Mouse (Mus musculus) heart, postnatal 0 days (tissue): Measurements from ENCODE around the gene Prl8a2. TPM values are rescaled to one million over a fixed set of nuclear protein-coding genes. Genes with fewer than 3 reads are reported as not detected.

ENCODE experiments used
- ATAC-seq: fragments of 200-750 bp; cut with Nextera tagmentation; 2 replicates; pipeline ENCODE4 v1.8.0; 2017; ENCODE audit warnings: low read depth, moderate number of reproducible peaks, moderate library complexity; ENCODE audit not compliant: insufficient read depth
- DNase-seq: peaks from one replicate; pipeline ENCODE4 v3.0.0-alpha.2; 2016; ENCODE audit warnings: low spot score
- H3K27ac ChIP-seq: fragments of 300-500 bp; sonication (generic); 2 replicates; pipeline ENCODE4 v1.5.1; 2014; ENCODE audit warnings: low read depth, mild to moderate bottlenecking
- H3K27me3 ChIP-seq: fragments of 300-500 bp; sonication (generic); 2 replicates; pipeline ENCODE4 v1.6.1; 2014; ENCODE audit warnings: low read length, mixed read lengths; ENCODE audit not compliant: control insufficient read depth, insufficient read depth
- H3K36me3 ChIP-seq: fragments of 300-500 bp; sonication (generic); replicated peaks from 2 replicates; pipeline ENCODE4 v1.6.1; 2014; ENCODE audit warnings: low read length, mixed read lengths; ENCODE audit not compliant: control insufficient read depth, insufficient read depth
- H3K4me1 ChIP-seq: fragments of 300-500 bp; sonication (generic); 2 replicates; pipeline ENCODE4 v1.6.1; 2014; ENCODE audit warnings: antibody characterized with exemption; ENCODE audit not compliant: control insufficient read depth, insufficient read depth
- H3K4me2 ChIP-seq: fragments of 300-500 bp; sonication (generic); 2 replicates; pipeline ENCODE4 v1.6.1; 2014; ENCODE audit warnings: low read depth, mild to moderate bottlenecking, low read length, moderate library complexity
- H3K4me3 ChIP-seq: fragments of 300-500 bp; sonication (generic); 2 replicates; pipeline ENCODE4 v1.5.1; 2014; ENCODE audit warnings: low read depth, low read length
- H3K9ac ChIP-seq: fragments of 300-500 bp; sonication (generic); replicated peaks from 2 replicates; pipeline ENCODE4 v1.6.1; 2014; ENCODE audit warnings: low read depth, low read length, mixed read lengths
- H3K9me3 ChIP-seq: fragments of 300-500 bp; sonication (generic); replicated peaks from 2 replicates; pipeline ENCODE4 v1.6.1; 2016; ENCODE audit warnings: low read length; ENCODE audit not compliant: control insufficient read depth
- CTCF ChIP-seq: IDR thresholded peaks from 2 replicates; pipeline ENCODE4 v1.5.1; 2016; ENCODE audit warnings: antibody characterized with exemption, control low read depth, low read depth
- EP300 ChIP-seq: IDR thresholded peaks from 2 replicates; pipeline ENCODE4 v1.6.1; 2016; ENCODE audit warnings: antibody characterized with exemption, low read depth
- WGBS: fragments of 180-500 bp; shearing (Covaris S2); extraction: QIAGEN DNeasy Blood & Tissue Kit; methylation state at CpG from one replicate; pipeline ENCODE4 v1.1.7; 2014; 5-methylcytosine and 5-hydroxymethylcytosine counted together
- polyA plus RNA-seq: library from polyadenylated mRNA; unstranded; fragments of >200 nt; fragmentation: Nextera tagmentation; extraction: Ambion mirVana; gene quantifications from 2 replicates; pipeline ENCODE4 v1.2.1, GENCODE M21; 2015
- total RNA-seq: library from RNA; depleted of rRNA; stranded (reverse); fragments of >200 nt; gene quantifications from 2 replicates; pipeline ENCODE4 v1.2.3, GENCODE M21; 2014; ENCODE audit warnings: low replicate concordance; rRNA removed

Gene Prl8a2
- total RNA-seq (not detected in 2 replicates), polyA plus RNA-seq (not detected in 2 replicates)

DNA sequence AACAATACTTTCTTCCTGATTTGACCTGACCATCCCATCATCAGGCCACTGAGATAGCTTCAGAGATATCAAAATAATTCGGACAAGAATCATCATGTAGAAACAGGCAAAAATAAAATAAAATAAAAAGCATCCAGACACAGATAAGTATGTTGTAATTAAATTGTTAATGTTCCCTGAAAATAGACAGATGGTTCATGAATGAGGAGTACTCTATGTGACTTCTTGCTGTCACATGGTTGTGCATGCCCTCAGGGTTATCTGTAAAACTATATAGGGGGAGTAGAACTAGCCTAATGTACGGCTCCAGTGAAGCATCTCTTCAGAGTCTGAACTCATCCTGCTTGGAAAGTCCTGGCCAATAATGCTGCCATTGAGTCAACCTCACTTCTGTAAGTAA lies at the start of gene Prl8a2:
TSS of gene Prl8a2 (plus strand) at position 301 of the 400 bp plus-strand sequence.
- Histone ChIP-seq H3K9me3 (no peaks in the 10 kb centered on the region), H3K4me1 (0 out of 2 replicates have a peak, but pooled peaks cover 5% of the 10 kb centered on the region), H3K27me3 (no peaks in the 10 kb centered on the region), H3K27ac (no peak within 1 kb of the TSS), H3K36me3 (no peaks in the 10 kb centered on the region), H3K9ac (no peak within 1 kb of the TSS), H3K4me3 (no peak within 1 kb of the TSS), H3K4me2 (no peak within 1 kb of the TSS)
- no peak for ATAC-seq
- TF ChIP-seq EP300 (no peak), CTCF (no peak)
- DNase-seq, result no peak
- 58% methylated on average over 2 of the region's 2 CpGs for WGBS

DNA sequence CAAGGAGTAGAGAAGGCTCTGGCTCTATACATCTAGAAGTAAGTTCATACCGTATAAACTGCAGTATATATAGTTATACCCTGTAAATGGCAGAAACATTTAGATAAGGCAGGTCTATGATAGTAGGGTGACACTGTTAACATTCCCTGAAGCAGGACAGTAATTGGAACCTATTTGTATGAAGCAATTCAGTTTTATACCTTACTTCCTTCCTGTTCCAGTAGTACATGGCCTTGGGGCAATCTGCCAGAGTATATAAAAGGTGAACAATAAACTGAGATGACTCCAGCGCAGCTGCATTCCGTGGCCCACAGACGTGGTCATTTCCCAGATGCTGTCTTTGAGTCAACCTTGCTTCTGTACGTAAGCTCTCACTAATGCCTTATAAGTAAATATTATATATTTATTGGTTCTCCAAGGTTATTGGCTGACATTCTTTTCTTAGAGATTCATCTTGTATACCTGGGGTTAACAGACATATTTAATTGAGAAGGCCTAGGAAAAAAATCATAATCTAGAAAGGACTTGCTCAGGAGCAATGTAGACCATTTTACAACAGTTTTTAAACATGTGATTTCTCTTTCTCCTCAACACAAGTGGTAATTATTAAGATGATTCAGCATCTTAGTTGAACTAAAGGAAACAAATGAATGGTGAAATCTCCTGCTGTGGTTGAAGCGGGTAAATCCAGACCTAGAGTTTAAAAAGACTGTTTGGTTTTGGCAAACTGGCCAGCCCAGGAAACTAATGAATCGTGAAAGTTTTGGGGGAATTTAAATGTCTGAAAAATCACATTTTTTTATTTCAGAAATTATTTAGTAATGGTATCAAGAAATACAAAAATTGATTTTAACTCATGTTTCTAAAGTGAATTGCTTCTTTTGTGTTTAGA lies 32.9 kb upstream of the Prl8a2 start, which contains the start of gene Prl6a1:
TSS of gene Prl6a1 (plus strand) at position 294 of the 892 bp plus-strand sequence.
- ATAC-seq, result no peak
- no peaks in the 10 kb centered on the region for H3K27me3 ChIP-seq
- H3K9me3 ChIP-seq, result no peaks in the 10 kb centered on the region
- no peaks in the 10 kb centered on the region for H3K36me3 ChIP-seq
- no peaks in the 10 kb centered on the region for H3K4me1 ChIP-seq
- no peak for TF ChIP-seq EP300
- TF ChIP-seq CTCF, result no peak
- no peak for DNase-seq
- WGBS, result 63% methylated on average over 7 of the region's 7 CpGs
- H3K4me2 ChIP-seq, result no peak within 1 kb of the TSS
- no peak within 1 kb of the TSS for H3K27ac ChIP-seq
- no peak within 1 kb of the TSS for H3K4me3 ChIP-seq
- no peak within 1 kb of the TSS for H3K9ac ChIP-seq

DNA sequence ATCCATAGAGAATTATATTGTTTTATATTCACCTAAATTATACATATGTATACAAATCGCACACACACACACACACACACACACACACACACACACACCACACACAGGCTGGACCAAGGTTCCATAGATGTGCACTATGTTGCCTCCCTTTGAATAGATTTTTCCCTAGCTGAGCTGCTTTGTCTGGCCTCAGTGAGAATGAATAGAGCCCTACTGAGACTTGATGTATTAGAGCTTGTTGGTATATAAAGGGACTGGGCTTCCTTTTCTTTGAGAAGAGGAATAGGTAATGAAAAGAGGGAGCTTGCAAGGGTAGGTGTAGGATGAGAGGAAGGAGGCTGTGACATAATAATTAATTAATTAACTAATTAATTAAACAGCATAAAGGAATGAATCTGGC lies 10.5 kb upstream of the Prl8a2 start:
- WGBS, result 88% methylated on average over 1 of the region's 1 CpGs
- no peaks in the 10 kb centered on the region for H3K4me1 ChIP-seq

GRCm38 (mm10) chr13:27342733-27343275 lies 2.7 kb upstream of the Prl8a2 start:
- no peak overlapping the region for H3K9ac ChIP-seq
- ATAC-seq (no peak), DNase-seq (no peak)
- 0 out of 2 replicates have a peak, but pooled peaks cover 5% of the 10 kb centered on the region for H3K4me1 ChIP-seq
- H3K9me3 ChIP-seq, result no peaks in the 10 kb centered on the region
- 27% methylated on average over 3 of the region's 3 CpGs for WGBS
- no peak overlapping the region for H3K4me3 ChIP-seq
- H3K27ac ChIP-seq, result no peak overlapping the region
- no peaks in the 10 kb centered on the region for H3K36me3 ChIP-seq
- H3K4me2 ChIP-seq, result no peak overlapping the region
- H3K27me3 ChIP-seq, result no peaks in the 10 kb centered on the region
- no peak for TF ChIP-seq EP300
- TF ChIP-seq CTCF, result no peak

More for the DNA sequence above, 10.5 kb upstream of the Prl8a2 start:
- TF ChIP-seq EP300 (no peak), CTCF (no peak)
- DNase-seq, result no peak
- Histone ChIP-seq H3K27me3 (no peaks in the 10 kb centered on the region), H3K36me3 (no peaks in the 10 kb centered on the region), H3K9ac (no peak overlapping the region), H3K9me3 (no peaks in the 10 kb centered on the region), H3K27ac (no peak overlapping the region), H3K4me2 (no peak overlapping the region), H3K4me3 (no peak overlapping the region)
- no peak for ATAC-seq

DNA sequence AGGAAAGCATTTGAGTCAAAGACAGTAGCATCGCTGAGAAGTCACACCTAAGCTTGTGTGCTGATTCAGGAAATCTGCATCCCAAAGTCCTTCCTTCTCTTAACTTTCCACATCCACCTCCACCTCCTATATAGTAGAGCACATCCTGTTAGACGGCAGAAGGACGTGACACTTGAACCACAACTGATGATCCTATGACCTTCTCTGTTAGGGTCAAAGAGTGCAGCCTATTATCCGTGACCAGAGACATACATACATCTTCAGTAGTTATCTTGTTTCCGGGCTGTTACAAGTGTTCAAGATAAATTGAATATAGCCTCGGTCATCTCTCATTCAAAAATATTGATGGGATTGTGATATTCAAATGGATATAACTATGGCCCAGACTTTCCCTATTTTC lies 45.3 kb downstream of the Prl8a2 start, which contains the start of gene Prl2b1:
TSS of gene Prl2b1 (minus strand) at position 101 of the 400 bp plus-strand sequence.
- Histone ChIP-seq H3K36me3 (no peaks in the 10 kb centered on the region), H3K4me1 (no peaks in the 10 kb centered on the region), H3K4me2 (no peak within 1 kb of the TSS), H3K9ac (no peak within 1 kb of the TSS), H3K9me3 (no peaks in the 10 kb centered on the region), H3K27ac (no peak within 1 kb of the TSS), H3K27me3 (no peaks in the 10 kb centered on the region), H3K4me3 (no peak within 1 kb of the TSS)
- ATAC-seq, result no peak
- no peak for TF ChIP-seq CTCF
- no peak for TF ChIP-seq EP300
- 65% methylated on average over 6 of the region's 6 CpGs for WGBS
- DNase-seq, result no peak
